Mouse (Mus musculus) central nervous system, embryonic 18 days (tissue): ENCODE measurements around the gene Gm4177. TPM values are rescaled to one million over a fixed set of nuclear protein-coding genes. Genes with fewer than 3 reads are reported as not detected.

ENCODE experiments used
- polyA plus RNA-seq: library from polyadenylated mRNA; depleted of rRNA; stranded (reverse); fragments of >200 nt; gene quantifications from 2 replicates; pipeline ENCODE4 v1.2.3, GENCODE M21; 2012; rRNA removed

Gene Gm4177
- polyA plus RNA-seq: not detected in 2 replicates

GRCm38 (mm10) chr7:21796628-21797027 lies at the start of gene Gm4177:
TSS of gene Gm4177 (minus strand) at chr7:21796728.

GRCm38 (mm10) chr7:21844167-21844566 lies 47.6 kb upstream of the Gm4177 start, which contains the start of gene Gm5725:
TSS of gene Gm5725 (minus strand) at chr7:21844267.

DNA sequence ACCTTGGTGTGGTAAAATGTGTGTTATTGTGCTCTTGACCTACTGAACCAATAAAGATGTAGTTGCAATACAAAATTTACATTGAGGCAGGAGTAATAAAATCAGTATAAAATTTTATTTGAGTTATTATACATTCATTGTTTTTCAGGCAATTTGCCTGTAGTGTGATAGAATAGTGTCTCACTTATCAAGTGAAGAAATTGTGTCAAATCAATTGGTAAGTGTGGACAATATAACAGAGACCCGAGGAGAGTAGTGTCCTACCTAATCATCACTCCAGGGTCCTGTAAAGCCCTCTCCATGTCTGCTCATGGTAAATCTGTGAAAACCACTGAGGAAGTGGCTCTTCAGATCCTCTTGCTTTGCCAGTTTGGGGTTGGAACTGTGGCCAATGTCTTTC lies 35.5 kb upstream of the Gm4177 start, which contains the start of gene Vmn1r135:
Gene Vmn1r135, plus strand, starts transcription at position 301 of the 400 bp plus-strand sequence.

GRCm38 (mm10) chr7:21761375-21761774 lies 35.2 kb downstream of the Gm4177 start, which contains the start of gene Gm4175:
TSS of gene Gm4175 (minus strand) at chr7:21761475.

Other genes with a start within 250 kb of the Gm4177 start
- not detected in 2 replicates for gene Vmn1r132, start 182.6 kb downstream of the Gm4177 start, polyA plus RNA-seq
- not detected in 2 replicates for gene Gm4175, start 35.3 kb downstream of the Gm4177 start, polyA plus RNA-seq
- not detected in 2 replicates for gene Vmn1r135, start 35.6 kb upstream of the Gm4177 start, polyA plus RNA-seq
- not detected in 2 replicates for gene Gm5725, start 47.5 kb upstream of the Gm4177 start, polyA plus RNA-seq
- not detected in 2 replicates for gene Gm5891, start 124.6 kb upstream of the Gm4177 start, polyA plus RNA-seq
- gene Vmn1r137, start 197.9 kb upstream of the Gm4177 start, polyA plus RNA-seq: not detected in 2 replicates
- not detected in 2 replicates for gene Vmn1r138, start 232.2 kb upstream of the Gm4177 start, polyA plus RNA-seq